Mouse (Mus musculus): ENCODE data around the gene Gm4847. TPM values are rescaled to one million over a fixed set of nuclear protein-coding genes. Genes with fewer than 3 reads are reported as not detected.

The Gm4847 gene
- not detected in 2 replicates for polyA plus RNA-seq (2012; rRNA removed)

DNA sequence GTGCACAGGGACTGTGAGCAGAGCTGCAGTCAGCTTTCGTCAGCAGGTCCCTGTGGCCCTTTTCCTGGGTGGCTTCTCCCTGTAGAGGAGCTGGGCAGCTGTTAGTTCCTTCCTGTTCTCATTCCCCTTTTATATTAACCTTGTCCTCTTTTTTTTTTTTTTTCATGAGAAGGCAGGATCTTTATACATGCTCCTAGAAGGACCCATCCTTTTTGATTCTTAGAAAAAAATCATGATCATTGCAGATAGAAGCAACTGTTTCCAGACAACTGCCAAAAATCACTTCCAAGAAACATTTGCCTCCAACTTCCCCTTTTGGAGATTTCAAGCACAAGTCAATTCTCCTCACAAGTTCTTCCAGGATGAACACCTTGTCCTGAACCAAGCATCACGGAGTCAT is at the start of gene Gm4847:
TSS of gene Gm4847 (minus strand) at position 101 of the 400 bp plus-strand sequence.

DNA sequence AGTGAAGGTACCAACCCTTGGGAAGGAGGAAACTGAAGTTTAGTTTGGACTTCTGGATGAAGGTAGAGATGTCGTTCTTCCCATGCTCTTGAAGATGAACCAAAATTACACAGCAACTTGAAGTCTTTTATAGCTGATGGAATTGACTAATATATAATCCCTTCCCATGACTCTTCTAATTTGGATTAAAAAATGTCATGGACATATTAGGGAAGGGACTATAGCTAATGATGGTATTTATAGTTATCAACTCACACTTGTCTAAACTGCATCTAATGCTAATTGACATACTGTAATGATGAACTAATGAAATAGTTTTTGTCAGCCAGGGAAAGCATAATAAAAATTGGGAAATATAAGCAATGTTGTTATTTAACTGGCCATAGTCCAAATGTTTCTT is 34.3 kb upstream of the Gm4847 start, which contains the start of gene Fmo9:
TSS of gene Fmo9 (minus strand) at position 101 of the 400 bp plus-strand sequence.

Other genes starting within 250 kb of the Gm4847 start
- 13.8 and 14.7 TPM in 2 replicates for gene Pogk, start 237.8 kb downstream of the Gm4847 start, polyA plus RNA-seq (2012; rRNA removed)
- not detected in 2 replicates for gene Gm4846, start 150.1 kb downstream of the Gm4847 start, polyA plus RNA-seq (2012; rRNA removed)
- not detected in 2 replicates for gene Fmo9, start 34.2 kb upstream of the Gm4847 start, polyA plus RNA-seq (2012; rRNA removed)

All from ovary, adult 2 months (tissue).